Mouse (Mus musculus) CH12F3 (cell line): ENCODE data around the gene Pnpo.

Experiments used
- in situ Hi-C: fragments of 300-500 bp; cut with MboI; formaldehyde crosslinking; loops from 2 replicates; pipeline ENCODE4 v1.14.3; 2020; ENCODE audit warnings: low sequenced_read_pairs

Pnpo gene

GRCm38 (mm10) chr11:96916044-96916884, 27.5 kb downstream of the Pnpo start, which contains the start of gene Cdk5rap3:
TSS of gene Cdk5rap3 (minus strand) at chr11:96916496.
- in situ Hi-C loops = loop anchor here (10.0 kb wide), 1 partner anchor 51 kb away; no protein-coding TSS in a partner anchor

GRCm38 (mm10) chr11:96912682-96913081, 31.1 kb downstream of the Pnpo start:
- in situ Hi-C loops = loop anchor here (10.0 kb wide), 1 partner anchor 48 kb away; no protein-coding TSS in a partner anchor

- in situ Hi-C loops = loop anchor here (10.0 kb wide), 1 partner anchor 45 kb away; no protein-coding TSS in a partner anchor
Measured at GRCm38 (mm10) chr11:96910003-96910402, 33.8 kb downstream of the Pnpo start.

GRCm38 (mm10) chr11:96908594-96908993, 35.2 kb downstream of the Pnpo start:
- in situ Hi-C loops = no loop called here

- in situ Hi-C loops = no loop called here
Measured at GRCm38 (mm10) chr11:96906431-96907161, 37.2 kb downstream of the Pnpo start.

- in situ Hi-C loops = no loop called here
Measured at GRCm38 (mm10) chr11:96902639-96903635, 40.8 kb downstream of the Pnpo start.

GRCm38 (mm10) chr11:96901332-96901731, 42.5 kb downstream of the Pnpo start:
- in situ Hi-C loops = no loop called here

GRCm38 (mm10) chr11:96899449-96900306, 44.1 kb downstream of the Pnpo start:
- in situ Hi-C loops = no loop called here

GRCm38 (mm10) chr11:96895886-96896285, 47.9 kb downstream of the Pnpo start:
- in situ Hi-C loops = no loop called here

- in situ Hi-C loops = no loop called here
Measured at GRCm38 (mm10) chr11:96893203-96893842, 50.5 kb downstream of the Pnpo start.

- in situ Hi-C loops = no loop called here
Measured at GRCm38 (mm10) chr11:96891784-96892527, 51.8 kb downstream of the Pnpo start.
